Mouse (Mus musculus) testis, adult 2 months (tissue): ENCODE data around the gene L3hypdh.

ENCODE experiments used
- CTCF ChIP-seq: fragments of 200-500 bp; IDR thresholded peaks from 2 replicates; pipeline ENCODE4 v1.5.1; 2012; ENCODE audit warnings: low read depth, mild to moderate bottlenecking, inconsistent platforms, low read length, moderate library complexity; ENCODE audit not compliant: control insufficient read depth, insufficient read depth, insufficient replicate concordance
- POLR2A ChIP-seq: fragments of 200-500 bp; IDR thresholded peaks from 2 replicates; pipeline ENCODE4 v1.6.1; 2012; ENCODE audit warnings: low read depth, mild to moderate bottlenecking, inconsistent platforms, low read length, moderate library complexity; ENCODE audit not compliant: control insufficient read depth

GRCm38 (mm10) chr12:72104525-72105281, 19.5 kb upstream of the L3hypdh start:
- TF ChIP-seq CTCF (no peak), POLR2A (no peak)
